Mouse (Mus musculus) cerebellum, adult 11 months (tissue): ENCODE measurements around the gene Mroh2a.

Experiments
- DNase-seq: peaks from one replicate; pipeline ENCODE4 v3.0.0; 2022

Mroh2a gene

DNA sequence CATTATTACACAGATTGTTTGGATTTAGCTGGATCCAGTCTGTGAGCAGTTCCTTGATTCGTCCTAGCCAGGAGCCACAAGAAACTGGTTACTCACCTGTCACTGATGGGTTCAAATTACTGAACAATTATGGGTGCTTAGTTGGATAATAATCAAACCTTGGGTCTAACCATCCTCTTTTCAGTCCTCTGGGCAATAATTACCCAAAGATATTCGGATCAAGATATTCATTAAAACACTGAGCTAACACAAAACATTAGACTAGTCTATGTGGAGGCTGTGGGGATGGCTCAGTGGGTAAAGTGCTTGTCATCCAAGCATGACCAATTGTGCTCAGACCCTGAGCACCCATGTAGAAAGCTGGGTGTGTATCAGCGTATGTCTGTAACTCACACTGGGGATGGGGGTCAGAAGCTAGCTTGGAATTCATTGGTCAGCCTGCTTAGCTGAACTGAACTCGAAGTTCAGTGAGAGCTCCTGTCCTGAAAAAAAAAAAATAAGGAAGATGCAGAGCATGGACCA lies 9.2 kb downstream of the Mroh2a start:
- DNase-seq = no peak

DNA sequence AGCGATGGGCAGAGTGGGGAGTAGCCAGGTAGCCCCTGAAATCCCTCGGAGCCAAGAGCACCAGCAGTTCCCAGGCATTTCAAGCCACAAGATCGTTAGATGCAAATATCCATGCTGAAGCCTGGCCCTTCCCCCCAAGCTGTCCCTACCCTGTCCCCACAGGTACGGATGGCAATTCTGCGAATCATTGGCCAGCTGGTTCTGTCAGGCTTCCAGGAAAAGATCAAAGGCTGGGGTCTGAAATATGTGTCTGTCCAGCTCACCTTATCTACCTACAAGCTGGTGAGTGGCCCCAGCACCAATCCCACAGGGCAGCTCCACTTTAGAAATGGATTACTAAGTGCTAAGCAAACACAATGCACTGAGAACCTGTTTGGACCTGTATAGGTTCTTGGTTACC lies 10.5 kb downstream of the Mroh2a start:
- no peak for DNase-seq

DNA sequence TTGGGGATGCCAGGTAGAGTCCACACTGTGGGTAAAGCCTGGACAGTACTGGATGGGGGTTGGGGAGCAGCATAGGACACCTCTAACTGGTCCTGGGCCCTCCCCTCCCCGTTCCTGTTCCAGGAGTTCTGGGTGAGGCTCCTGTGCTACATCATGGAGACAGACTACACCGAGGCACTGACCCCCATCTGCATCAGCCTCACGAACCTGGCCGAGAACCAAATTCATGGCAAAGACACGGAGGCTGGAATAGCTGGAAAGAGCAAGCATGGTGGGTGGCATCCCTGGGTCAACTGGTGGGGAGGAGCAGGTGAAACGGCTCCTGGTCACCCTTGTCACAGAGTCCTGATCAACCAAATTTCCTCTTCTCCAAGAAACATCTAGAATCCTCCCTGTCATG lies 12.0 kb downstream of the Mroh2a start:
- no peak for DNase-seq

DNA sequence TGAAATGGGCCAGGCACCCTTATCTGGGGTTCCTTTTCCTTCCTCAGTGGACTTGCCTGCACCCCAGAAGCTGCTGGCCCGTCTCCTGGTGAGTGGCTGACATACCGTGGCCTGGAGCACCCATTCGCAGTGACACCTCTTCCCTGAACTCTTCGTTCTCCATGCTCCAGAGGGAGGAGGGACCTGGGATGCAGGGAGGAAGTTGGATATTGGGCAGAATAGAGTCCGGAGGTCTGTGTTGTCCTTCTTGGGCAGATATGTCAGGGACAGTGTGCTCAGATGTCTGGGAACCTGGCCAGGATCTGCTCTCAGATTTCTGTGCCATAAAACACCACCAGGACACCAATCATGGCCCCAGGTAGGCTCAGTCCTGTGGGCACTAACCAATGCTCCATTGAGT lies 13.3 kb downstream of the Mroh2a start:
- no peak for DNase-seq

DNA sequence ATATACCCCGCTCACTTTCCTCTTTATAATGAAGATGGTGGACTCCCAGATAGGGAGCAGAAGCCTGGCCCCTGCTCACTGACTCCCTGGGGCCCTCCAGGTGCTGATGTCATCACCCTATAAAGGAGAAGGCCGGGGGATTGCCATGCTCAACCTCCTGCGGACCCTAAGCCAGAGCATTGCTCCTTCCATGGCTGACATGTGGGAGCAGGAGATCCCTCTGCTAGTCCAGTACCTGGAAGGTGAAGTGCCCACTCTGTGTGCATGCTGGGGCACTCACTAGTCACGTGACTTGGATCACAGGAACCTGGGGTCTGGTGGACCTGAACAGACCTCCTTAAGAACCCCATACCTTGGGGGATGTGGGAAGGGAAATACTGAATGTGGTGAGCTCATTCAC lies 13.8 kb downstream of the Mroh2a start:
- no peak for DNase-seq

DNA sequence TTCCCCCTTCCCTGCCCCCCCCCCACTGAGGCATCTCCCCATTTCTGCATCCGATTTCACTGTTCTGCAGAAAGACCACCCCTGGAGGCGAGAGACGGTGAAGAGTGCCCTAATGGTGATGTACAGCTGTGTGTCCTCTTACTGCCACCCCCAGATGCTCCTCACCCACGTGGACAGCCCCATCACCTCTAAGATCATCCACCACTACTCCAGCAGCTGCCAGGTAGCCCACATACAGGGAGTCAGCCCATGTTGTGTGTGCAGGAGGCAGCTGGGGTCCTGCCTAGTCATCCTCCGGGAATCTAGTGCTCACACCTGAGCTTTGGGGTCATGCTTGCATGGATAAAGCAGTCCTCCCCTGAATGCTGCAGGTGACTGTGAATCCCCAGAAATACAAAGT lies 17.1 kb downstream of the Mroh2a start:
- DNase-seq = no peak

DNA sequence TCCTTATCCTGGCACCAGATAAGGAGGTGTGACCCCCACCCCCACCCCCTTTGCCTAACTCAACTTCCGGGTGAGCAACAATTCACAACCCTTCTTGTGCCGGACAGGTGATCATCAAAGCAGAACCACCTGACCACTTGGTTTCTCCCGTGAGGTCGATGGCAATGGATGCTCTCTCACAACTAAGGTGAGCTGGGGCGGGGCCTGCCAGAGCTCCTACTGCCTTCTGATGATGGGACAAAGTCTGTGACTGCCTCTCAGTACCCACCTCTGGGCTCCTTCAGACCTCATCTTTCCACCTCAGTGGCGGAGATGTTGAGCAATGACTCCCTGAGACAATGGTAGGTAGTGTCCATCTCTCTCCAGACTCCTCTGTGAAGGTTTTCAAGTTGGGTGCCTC lies 19.1 kb downstream of the Mroh2a start:
- DNase-seq = no peak

DNA sequence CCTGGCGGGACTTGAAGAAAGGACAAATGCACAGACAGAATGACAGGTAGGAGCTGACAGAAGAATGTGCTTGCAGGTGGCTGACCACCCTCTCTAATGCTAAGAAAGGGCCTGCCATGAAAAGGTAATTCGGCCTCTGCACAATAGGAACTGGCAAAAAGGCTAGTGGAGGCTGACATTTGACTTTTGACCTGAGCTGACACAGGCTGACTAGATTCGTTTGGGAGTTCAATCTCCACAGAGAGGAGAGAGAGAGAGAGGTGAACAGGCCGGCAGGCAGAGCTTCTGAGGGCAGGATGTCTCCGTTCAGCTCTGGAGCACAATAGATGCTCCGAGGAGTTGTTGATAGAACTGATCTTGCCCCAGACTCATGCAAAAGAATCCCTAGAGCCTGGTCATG lies 19.6 kb downstream of the Mroh2a start:
- DNase-seq = no peak

DNA sequence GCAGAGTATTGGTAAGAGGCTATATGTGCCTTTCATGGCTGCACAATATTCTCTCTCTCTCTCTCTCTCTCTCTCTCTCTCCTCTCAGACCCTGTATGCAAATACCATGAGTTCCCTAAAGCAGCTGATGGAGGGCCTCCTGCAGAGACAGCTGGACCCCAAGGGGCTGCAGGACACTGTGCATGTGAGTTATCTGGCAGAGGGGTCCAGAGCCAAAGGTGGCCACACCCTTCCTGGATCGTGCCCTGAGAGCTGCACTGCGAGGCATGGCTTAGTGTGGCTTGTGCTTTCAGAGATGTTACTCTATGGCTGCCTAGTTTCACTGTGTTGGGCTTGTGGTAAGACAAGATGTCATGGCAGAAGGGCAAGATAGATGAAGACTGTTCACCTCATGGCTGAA lies 20.9 kb downstream of the Mroh2a start:
- no peak for DNase-seq

DNA sequence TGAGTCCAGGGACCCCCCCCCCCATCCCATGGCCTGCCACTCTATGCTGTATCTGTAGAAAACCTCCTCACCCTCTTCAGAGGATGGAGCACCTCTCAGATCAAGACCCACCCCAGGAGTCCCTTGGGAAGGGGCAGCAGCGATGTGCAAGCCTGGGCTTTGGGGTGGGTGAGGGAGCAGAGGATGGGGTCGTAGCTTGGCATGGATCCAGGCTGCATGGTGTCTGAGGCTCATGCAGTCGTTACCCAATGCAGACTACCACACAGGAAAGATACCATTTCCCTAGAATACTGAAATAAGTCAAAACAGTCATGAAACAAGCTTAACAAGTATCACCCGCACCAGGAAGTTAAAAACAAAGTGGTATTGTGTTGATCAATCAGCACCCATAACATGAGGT lies 21.9 kb downstream of the Mroh2a start:
- no peak for DNase-seq

DNA sequence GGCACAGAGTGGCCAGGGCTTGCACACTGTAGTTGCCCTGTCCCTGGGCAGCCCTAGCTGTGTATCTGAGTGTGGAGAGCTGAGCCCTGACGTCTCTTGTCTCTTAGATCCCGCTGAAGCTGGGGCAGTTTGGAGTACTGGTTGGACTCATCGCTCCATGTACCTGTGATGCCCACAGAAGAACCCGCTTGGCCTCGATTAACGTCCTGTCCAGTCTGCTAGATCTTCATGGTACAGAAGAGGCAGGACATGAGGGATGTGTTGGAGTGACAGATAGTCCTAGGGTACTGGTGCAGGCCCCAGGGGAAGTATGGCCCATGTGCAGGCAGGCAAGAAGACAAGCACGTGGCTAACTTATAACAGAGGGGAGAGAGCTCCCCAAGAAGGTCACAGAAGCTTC lies 22.8 kb downstream of the Mroh2a start:
- no peak for DNase-seq

DNA sequence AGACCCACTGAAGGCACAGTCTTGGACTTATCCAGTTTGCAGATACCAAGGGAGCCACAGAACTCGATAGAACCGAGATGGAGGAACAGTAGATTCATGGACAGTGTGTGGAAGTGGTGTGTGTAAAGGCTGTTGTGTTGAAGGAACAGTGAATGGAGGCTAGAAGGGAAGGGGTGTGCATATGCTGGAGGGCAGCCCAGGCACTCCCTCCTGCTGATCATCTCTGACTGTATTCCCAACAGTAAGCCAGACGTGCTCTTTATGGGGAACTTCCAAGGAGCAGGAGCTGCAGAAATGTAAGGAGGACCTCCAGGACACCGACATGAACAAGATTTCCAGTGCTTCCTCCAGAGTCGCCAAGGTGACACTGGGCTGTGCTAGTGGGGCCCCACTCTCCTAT lies 23.2 kb downstream of the Mroh2a start:
- DNase-seq = no peak

DNA sequence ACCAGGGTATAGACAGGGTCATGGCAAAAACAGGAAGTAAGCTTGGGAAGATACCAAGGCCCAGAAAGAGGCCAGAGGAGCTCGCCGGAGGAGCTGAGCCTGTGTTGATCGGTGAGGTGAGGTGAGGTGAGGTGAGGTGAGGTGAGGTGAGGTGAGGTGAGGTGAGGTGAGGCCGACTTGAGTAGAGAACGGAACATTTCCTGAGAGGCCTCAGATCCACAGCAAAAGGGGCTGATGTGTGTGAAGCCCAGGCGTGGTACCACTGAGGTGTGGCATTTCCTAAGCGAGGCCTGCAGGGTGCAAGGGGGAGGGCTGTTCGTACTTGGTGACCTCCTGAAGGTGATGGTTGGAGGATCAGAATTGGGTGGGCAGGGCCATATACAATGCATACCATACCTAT lies 26.3 kb downstream of the Mroh2a start:
- no peak for DNase-seq

DNA sequence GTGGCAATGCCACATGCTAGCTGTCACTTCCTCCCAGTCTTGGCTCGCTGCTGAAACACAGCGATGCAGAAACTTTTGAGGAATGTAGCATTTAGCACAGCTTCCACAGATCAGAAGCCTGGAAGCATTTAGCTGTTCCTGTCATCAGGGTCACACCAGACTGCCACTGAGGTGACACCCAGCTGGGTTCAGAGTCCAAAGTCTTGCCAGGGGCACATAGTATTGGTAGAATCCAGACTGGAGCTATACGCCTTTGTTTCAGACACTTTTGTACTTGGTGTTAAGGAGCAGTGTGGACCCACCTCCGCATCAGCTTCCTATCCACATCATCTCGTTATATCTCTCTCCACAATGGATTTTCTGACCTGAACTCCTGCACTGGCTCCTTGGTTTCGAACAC lies 26.8 kb downstream of the Mroh2a start:
- DNase-seq = no peak

DNA sequence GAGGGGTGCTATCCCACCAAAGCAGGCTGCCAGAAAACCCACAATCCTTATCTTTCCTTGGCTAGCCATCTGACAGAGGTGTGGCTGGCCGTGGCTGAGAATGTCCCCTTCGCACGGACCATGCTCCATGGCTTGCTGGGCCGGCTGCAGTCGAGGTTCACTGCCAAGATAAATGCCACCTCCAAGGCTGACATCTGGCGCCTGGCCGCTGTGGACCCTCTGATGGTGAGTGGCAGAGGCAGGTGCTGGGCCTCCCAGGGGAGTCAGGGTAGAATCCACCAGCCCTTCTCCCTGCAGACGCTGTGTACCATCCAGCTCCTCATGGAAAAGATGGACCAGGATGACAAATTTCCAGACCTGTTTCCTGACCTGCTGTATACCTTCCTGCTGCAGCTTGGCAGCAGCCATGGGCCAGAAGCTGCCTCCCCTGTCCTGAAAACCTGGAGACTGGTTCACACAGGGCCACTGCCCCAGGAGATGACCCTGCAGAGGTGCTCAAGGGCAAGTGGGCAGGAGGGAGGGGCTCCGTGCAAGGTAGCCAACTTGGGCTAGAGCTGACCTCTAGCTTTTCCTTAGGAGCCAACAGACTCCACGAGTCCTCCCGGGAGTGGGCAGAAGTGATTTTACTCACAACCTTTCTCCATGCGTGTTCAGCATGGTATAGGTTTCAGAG lies 28.1 kb downstream of the Mroh2a start:
- no peak for DNase-seq

DNA sequence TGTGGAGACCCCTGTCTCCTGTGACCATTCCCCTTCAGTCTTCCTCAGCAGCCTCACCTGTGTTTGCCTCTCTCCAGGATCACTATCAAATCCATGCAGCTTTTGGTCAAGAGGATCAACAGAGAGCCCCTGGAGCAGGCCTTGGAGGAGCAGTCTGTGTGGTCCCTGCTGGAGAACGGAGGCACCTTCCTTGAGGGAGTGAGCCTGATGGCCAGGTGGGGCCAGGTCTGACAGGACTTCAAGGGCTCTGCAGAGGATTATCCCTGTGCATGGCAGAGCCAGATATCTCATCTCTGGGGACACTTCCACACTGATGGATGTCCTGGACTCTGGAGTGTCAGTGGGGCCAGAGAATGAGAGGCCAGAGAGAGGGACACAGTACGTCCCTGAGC lies 28.7 kb downstream of the Mroh2a start:
- DNase-seq = no peak

DNA sequence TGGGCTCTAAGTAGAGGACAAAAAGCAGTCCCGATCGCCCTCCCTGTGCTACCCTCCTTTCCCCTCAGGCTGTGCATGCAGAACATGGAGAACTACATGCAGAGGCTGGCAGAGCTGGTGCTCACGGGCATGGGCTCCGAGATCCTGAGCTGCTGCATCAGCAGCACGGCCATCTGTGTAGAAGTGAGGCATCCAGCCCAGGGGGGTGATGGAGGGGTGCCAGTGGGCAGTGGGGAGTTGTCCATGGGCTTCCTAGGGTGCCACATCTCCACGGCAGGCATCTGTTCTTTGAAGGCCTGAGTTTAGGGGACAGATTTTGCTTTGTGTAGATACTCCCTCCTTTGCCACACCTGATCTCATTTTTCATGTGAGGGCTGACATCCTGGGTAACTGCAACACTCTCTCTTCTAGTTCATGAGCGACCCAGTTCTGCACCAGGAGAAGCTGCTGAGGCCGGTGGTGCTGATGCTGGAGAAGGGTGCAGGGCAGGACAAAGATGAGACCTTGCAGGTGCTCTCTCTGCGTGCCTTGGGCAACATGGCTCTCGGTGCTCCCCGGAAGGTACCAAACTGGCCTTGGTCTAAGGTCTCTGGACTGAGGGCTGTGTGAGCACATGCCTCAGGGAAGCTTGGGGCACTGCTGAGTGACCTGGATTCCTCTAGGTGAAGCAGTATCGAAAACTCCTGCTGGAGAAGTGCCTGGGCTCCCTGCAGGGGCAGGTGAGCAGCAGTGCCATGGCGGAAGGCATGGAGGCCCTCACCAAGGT lies 29.4 kb downstream of the Mroh2a start:
- no peak for DNase-seq

DNA sequence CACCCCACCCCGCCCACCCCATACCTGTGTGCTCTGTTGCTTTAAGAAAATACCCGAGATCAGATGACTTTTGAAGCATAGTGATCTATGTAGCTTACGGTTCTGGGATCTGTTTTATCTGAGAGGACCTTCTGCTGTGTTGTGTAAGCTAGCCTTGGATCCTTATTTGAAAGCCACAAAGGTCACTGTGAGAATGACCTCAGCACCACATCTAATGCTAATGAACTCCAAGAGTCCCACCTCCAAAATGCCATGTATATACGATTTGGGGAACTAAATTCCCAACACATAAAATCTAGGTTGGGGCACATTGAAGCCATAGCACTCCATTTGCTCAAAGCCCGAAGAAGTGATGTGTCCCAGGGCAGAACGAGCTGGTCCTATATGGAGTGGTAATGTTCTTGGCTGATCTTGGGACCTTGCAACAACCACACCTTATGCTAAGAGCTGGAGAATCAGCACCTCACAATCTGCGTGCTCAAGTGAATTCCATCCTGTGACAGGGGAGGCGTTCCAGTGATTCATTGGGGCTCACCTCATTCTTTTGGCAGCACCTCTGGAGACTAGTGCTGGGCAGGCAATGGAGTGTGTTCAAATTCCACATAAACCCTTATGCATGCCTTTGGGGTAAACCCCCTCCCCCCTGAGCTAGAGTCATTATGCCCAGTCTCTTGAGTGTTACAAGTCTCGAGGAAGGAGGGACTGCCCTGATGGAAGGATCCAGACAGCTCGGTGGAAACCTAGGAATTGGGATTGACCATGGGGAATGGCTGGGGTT lies 30.3 kb downstream of the Mroh2a start:
- DNase-seq = no peak

DNA sequence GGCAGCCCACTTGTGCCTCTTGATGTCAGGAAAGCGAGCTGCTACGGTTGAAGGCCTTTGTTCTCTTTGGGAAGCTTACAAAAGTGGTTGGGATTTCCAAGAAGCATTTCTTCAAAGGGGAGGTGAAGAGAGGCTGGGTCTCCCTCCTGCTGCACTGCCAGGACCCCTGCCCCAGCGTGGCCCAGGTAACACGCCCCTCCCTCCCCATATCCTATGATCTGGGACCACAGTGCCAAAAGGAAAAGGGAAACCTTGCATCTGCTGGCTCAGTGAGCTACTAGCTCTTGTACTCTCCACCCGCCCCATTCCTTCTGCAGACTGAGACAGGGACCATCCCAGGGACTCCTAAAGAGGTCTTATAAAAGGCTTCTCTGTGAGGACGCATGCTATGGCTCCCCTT lies 30.9 kb downstream of the Mroh2a start:
- no peak for DNase-seq

DNA sequence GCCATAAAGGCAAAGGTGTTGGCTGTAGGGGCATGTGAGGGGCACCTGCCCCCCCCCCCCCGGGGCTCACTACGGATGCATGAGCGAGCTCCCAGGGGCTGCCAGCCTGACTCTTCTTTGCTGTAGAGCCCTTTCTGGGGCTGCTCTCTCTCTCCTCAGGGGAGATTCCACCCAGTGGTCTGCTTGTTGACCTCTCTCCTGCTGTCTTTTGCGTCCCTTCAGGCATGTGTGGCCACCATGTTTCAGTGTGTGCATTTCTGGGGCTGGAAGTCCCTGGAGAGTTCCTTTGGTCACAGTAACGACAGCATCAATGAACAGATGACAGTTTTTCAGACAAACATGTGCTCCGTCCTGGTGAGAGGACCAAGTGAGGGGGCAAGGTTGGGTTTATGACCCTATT lies 31.6 kb downstream of the Mroh2a start:
- DNase-seq = no peak

DNA sequence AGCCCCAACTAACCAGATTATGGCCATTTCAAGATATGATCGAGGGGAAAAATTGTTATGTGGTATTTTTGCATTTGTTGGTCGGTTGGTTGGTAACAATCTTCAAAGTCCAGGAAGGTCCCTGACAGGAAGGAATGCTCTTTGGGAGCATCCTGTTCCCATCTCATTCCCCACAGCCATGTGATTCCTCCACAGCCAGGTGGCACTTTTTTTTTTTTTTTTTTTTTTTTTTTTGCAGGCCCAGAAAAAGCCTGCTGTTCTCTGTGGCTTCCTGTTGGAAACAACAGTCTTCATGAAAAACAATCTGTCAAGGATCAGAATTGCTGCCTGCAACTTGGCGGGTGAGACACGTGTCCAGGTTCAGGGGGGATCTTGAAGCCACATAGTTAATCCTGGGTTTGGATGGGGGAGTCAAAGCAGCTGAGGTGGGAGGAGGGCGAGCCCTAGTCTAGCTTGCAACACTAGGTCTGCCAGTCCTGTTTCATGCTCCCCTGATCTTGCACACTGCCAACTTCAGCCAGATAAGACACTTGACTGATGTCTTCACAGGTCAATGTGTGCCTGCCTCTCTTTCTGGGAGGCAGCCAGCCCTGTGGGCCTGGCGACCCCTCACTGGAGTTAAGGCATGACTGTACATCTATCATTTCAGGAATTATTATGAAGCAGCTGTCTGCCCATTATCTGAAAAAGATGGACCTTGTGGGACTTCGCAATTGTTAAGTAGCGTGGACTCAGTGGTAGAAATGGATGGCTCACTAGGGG lies 32.3 kb downstream of the Mroh2a start:
- DNase-seq = no peak

DNA sequence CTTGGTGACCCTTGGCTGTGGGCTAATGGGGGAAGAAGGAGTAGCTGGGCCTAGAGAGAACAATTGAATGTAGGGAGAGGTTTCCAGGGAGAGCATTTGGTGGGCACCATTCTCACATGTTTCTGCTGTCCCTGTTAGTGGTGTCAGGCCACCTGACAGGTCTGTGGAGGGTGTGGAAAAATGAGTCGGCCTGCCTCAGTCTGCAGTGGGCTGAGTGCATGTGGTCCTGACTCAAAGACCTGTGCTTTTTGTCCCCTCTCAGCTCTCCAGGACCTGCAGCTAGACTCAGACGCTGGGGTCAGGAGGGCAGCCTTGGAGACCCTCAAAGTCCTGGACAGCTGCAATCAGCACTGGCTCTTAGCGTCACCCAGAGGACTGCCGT lies 32.8 kb downstream of the Mroh2a start:
- no peak for DNase-seq

DNA sequence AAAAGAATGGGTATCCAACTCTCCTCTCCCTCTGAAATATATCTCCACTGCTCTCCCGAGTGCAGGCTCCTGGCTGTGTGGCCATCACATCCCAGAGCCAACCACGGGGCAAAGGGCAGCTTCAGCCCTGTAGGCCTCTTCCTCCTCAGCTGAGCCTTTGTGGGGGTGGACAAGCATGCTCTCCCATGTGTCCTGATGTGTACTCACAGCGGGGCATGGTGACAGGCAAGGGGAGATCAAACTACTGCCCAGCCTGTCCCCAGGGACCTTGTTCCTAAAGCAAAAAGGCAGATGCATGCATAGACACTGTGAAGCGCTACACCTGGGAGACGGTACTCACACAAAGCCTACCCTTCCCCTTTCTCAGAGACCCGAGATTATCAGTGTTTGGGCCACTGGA lies 33.3 kb downstream of the Mroh2a start:
- DNase-seq = no peak
